Mouse (Mus musculus): Measurements from ENCODE around the gene Eif3m. TPM values are rescaled to one million over a fixed set of nuclear protein-coding genes. Genes with fewer than 3 reads are reported as not detected.

The Eif3m gene
- 217 TPM for polyA plus RNA-seq (2014; fragmentation: Illumina TruSeq; extraction: RNeasy Lipid Tissue Mini Kit (QIAGEN cat#74804); ENCODE audit: low read depth, low replicate concordance)

GRCm38 (mm10) chr2:105016967-105017287 is at the start of gene Eif3m:
Eif3m (minus strand) TSS chr2:105017080.

Other genes starting within 250 kb of the Eif3m start
- gene Qser1, start 200.3 kb downstream of the Eif3m start, polyA plus RNA-seq (2014; fragmentation: Illumina TruSeq; extraction: RNeasy Lipid Tissue Mini Kit (QIAGEN cat#74804); ENCODE audit: low read depth, low replicate concordance), result 37.9 TPM
- 0.83 TPM for gene Prrg4, start 167.2 kb downstream of the Eif3m start, polyA plus RNA-seq (2014; fragmentation: Illumina TruSeq; extraction: RNeasy Lipid Tissue Mini Kit (QIAGEN cat#74804); ENCODE audit: low read depth, low replicate concordance)
- 215 TPM for gene Ccdc73, start 149.3 kb downstream of the Eif3m start, polyA plus RNA-seq (2014; fragmentation: Illumina TruSeq; extraction: RNeasy Lipid Tissue Mini Kit (QIAGEN cat#74804); ENCODE audit: low read depth, low replicate concordance)
- not detected for gene Gm11060, start 74.9 kb upstream of the Eif3m start, polyA plus RNA-seq (2014; fragmentation: Illumina TruSeq; extraction: RNeasy Lipid Tissue Mini Kit (QIAGEN cat#74804); ENCODE audit: low read depth, low replicate concordance)
- gene Wt1, start 109.4 kb upstream of the Eif3m start, polyA plus RNA-seq (2014; fragmentation: Illumina TruSeq; extraction: RNeasy Lipid Tissue Mini Kit (QIAGEN cat#74804); ENCODE audit: low read depth, low replicate concordance), result 52.8 TPM
- not detected for gene Them7, start 207.2 kb upstream of the Eif3m start, polyA plus RNA-seq (2014; fragmentation: Illumina TruSeq; extraction: RNeasy Lipid Tissue Mini Kit (QIAGEN cat#74804); ENCODE audit: low read depth, low replicate concordance)

Data from testis, adult 10 weeks (tissue).